Mouse (Mus musculus): Measurements from ENCODE around the gene Ppp6c.
A peak's percentile ranks its signal among the peaks of the same experiment; 100 is the strongest.

DNA sequence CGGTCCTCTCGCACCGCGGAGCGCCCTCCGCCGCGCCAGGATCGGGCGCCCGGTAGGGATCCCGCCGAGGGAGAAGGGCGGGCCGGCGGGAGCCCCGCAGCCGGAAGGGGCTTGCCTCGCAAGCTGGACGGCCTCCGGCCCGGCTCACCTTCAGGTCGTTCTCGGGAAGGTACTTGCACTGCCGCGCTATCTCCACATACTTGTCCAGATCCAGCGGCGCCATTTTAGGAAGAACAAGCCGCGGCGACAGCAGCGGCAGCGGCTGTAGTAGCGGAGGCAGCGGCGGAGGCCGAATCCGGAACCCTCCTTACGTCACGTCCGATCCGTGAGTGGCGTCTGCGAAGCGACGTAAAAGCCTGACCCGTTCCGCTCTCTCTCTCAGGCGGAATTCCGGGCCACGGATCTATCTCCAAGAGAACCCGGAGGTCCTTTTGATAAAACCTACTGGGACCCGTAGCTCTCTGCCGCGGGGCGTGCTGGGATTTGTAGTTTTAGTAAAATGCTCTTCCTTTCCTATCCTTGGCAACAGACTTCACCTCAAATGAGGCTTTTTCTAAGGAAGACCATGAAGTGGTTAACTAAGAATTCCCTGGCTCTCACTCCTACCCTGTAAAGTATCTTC is at the start of gene Ppp6c:
- no peak for TF ChIP-seq ZNF384 (IDR thresholded peaks at IDR 0.05; ENCODE audit: low read depth, low read length)
- TF ChIP-seq HCFC1 (IDR thresholded peaks at IDR 0.05; ENCODE audit: borderline replicate concordance, insufficient read depth, low read length) = peak; percentile 98
- TF ChIP-seq CHD2 (IDR thresholded peaks at IDR 0.05; ENCODE audit: low read depth, low read length) = no peak
- no peak for TF ChIP-seq MAFK (IDR thresholded peaks at IDR 0.05; ENCODE audit: insufficient read depth, low read depth, low read length)

All from ES-E14 (cell line).